ENCODE assay signal across 17 mouse cellular contexts in the genomic region with DNA sequence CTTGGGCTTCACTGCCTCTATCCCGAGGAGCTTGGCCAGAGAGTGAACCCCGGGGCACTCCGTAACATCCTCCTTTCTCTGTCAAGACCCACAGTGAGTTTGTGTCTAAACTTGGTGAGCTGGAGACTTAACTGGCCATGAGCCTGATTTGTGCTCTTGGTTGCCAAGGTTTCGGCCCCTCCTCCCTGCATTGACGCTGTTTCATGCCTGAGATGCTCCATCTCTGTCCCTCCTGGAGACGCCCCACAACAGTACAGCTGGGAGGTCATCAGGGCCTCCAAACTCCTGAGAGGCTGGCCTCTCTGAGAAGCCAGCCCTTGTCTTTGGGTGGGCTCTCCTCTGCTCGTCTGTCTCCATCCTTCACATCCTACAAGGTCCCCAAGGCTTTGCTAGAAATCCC. TPM values are rescaled to one million over a fixed set of nuclear protein-coding genes. Genes with fewer than 3 reads are reported as not detected.
DNase-seq lines count a peak whose midpoint lies in the region; ATAC-seq and TF ChIP-seq lines count a peak whose summit lies in the region.
"Had no signal": no experiment of that assay in that cellular context is flagged by ENCODE, and none has a peak within 500 bp of the region (broad histone marks: within the 10 kb centered on the region; RNA-seq: fewer than 3 reads in every experiment).

No protein-coding gene starts in this region.

- peak; percentile 73 for DNase-seq in hindbrain, embryonic 10.5 days (ENCODE audit: low spot score)
- peak; percentile 27 for DNase-seq in brain, embryonic 14.5 days (ENCODE audit: low read depth)
- DNase-seq in stomach, postnatal 0 days (ENCODE audit: low spot score) = no peak
- no peak for DNase-seq in layer of hippocampus, adult 18-20 months (ENCODE audit: low spot score in 2 of 2)
- DNase-seq in layer of hippocampus, adult 9-11 months = no peak
- DNase-seq: adrenal gland, postnatal 25 days; heart, adult 11 months; kidney, postnatal 25 days; layer of hippocampus, postnatal 36 days; lung, postnatal 4 days had no signal

- 25% methylated on average over 7 of the region's 7 CpGs for WGBS in hindbrain, embryonic 10.5 days
- WGBS in hindbrain, embryonic 12.5 days = 22% methylated on average over 7 of the region's 7 CpGs
- WGBS in hindbrain, embryonic 15.5 days = 25% methylated on average over 7 of the region's 7 CpGs
- WGBS in neural tube, embryonic 14.5 days = 17% methylated on average over 7 of the region's 7 CpGs
- WGBS in stomach, postnatal 0 days = 60% methylated on average over 7 of the region's 7 CpGs

- no peak for TF ChIP-seq EP300 in stomach, postnatal 0 days (optimal IDR thresholded peaks at IDR 0.05)

- no peak for TF ChIP-seq POLR2A in brain, embryonic 14.5 days (IDR thresholded peaks at IDR 0.05; ENCODE audit: borderline replicate concordance, extremely low read depth, insufficient read depth, insufficient read length, poor library complexity, severe bottlenecking)

- H3K9ac ChIP-seq in hindbrain, embryonic 12.5 days = no peak overlapping the region
- H3K9ac ChIP-seq in hindbrain, embryonic 15.5 days = no peak overlapping the region
- no peak overlapping the region for H3K9ac ChIP-seq in neural tube, embryonic 14.5 days (replicated peaks; ENCODE audit: low read depth, low read length)
- H3K9ac ChIP-seq in stomach, postnatal 0 days (ENCODE audit: low read length) = no peak overlapping the region
- H3K9ac ChIP-seq: liver, embryonic 14.5 days had no signal

- no peak overlapping the region for H3K4me3 ChIP-seq in hindbrain, embryonic 10.5 days
- H3K4me3 ChIP-seq in hindbrain, embryonic 12.5 days = no peak overlapping the region
- H3K4me3 ChIP-seq in hindbrain, embryonic 15.5 days = no peak overlapping the region
- H3K4me3 ChIP-seq in neural tube, embryonic 14.5 days (ENCODE audit: low read depth, low read length) = no peak overlapping the region
- H3K4me3 ChIP-seq in stomach, postnatal 0 days (ENCODE audit: low read depth, low read length) = no peak overlapping the region

- no peak overlapping the region for H3K4me2 ChIP-seq in hindbrain, embryonic 12.5 days (replicated peaks)
- no peak overlapping the region for H3K4me2 ChIP-seq in hindbrain, embryonic 15.5 days
- no peak overlapping the region for H3K4me2 ChIP-seq in neural tube, embryonic 14.5 days (ENCODE audit: low read depth, low read length)
- no peak overlapping the region for H3K4me2 ChIP-seq in stomach, postnatal 0 days (replicated peaks; ENCODE audit: low read depth)

- peak overlapping the region; percentile 73 for H3K27ac ChIP-seq in hindbrain, embryonic 10.5 days
- H3K27ac ChIP-seq in hindbrain, embryonic 12.5 days = no peak overlapping the region
- H3K27ac ChIP-seq in hindbrain, embryonic 15.5 days (replicated peaks) = no peak overlapping the region
- H3K27ac ChIP-seq in neural tube, embryonic 14.5 days (ENCODE audit: low read depth, low read length) = no peak overlapping the region
- no peak overlapping the region for H3K27ac ChIP-seq in stomach, postnatal 0 days (replicated peaks)
- H3K27ac ChIP-seq: liver, embryonic 14.5 days had no signal

- no peaks in the 10 kb centered on the region for H3K9me3 ChIP-seq in hindbrain, embryonic 10.5 days
- H3K9me3 ChIP-seq in hindbrain, embryonic 12.5 days (replicated peaks) = no peaks in the 10 kb centered on the region
- no peaks in the 10 kb centered on the region for H3K9me3 ChIP-seq in hindbrain, embryonic 15.5 days
- H3K9me3 ChIP-seq in neural tube, embryonic 14.5 days (ENCODE audit: control insufficient read depth, low read length) = no peaks in the 10 kb centered on the region
- H3K9me3 ChIP-seq in stomach, postnatal 0 days (ENCODE audit: control insufficient read depth, low read length) = no peaks in the 10 kb centered on the region

- peaks cover 56% of the 10 kb centered on the region for H3K4me1 ChIP-seq in hindbrain, embryonic 10.5 days (replicated peaks)
- peaks cover 52% of the 10 kb centered on the region for H3K4me1 ChIP-seq in hindbrain, embryonic 12.5 days
- H3K4me1 ChIP-seq in hindbrain, embryonic 15.5 days (replicated peaks) = peaks cover 24% of the 10 kb centered on the region
- H3K4me1 ChIP-seq in neural tube, embryonic 14.5 days (ENCODE audit: control insufficient read depth, insufficient read depth, low read length) = peaks cover 21% of the 10 kb centered on the region
- H3K4me1 ChIP-seq in stomach, postnatal 0 days (replicated peaks; ENCODE audit: control insufficient read depth, insufficient read depth) = no peaks in the 10 kb centered on the region

- ATAC-seq in hindbrain, embryonic 12.5 days (ENCODE audit: low FRiP score) = no peak
- ATAC-seq in hindbrain, embryonic 15.5 days (ENCODE audit: low FRiP score, low read depth) = 0 out of 2 replicates have a peak, but pooled peaks have one; percentile 19
- ATAC-seq in neural tube, embryonic 14.5 days (ENCODE audit: low read depth) = peak; percentile 57; the same call in 1 of the 2 replicates
- no peak for ATAC-seq in stomach, postnatal 0 days (ENCODE audit: low FRiP score, low TSS enrichment)
- ATAC-seq: intestine, postnatal 0 days had no signal

- peaks cover 19% of the 10 kb centered on the region; the same call in 1 of the 2 replicates for H3K27me3 ChIP-seq in hindbrain, embryonic 10.5 days (ENCODE audit: insufficient read depth, poor library complexity, severe bottlenecking)
- H3K27me3 ChIP-seq in hindbrain, embryonic 12.5 days = peaks cover 6% of the 10 kb centered on the region; the same call in 1 of the 2 replicates
- no peaks in the 10 kb centered on the region for H3K27me3 ChIP-seq in hindbrain, embryonic 15.5 days
- no peaks in the 10 kb centered on the region for H3K27me3 ChIP-seq in neural tube, embryonic 14.5 days (ENCODE audit: control insufficient read depth, insufficient read depth, low read length)
- no peaks in the 10 kb centered on the region for H3K27me3 ChIP-seq in stomach, postnatal 0 days (ENCODE audit: control insufficient read depth, insufficient read depth, low read length)

- TF ChIP-seq CTCF in brain, embryonic 14.5 days (IDR thresholded peaks at IDR 0.05; ENCODE audit: borderline replicate concordance, extremely low read depth, insufficient read depth, insufficient read length) = no peak
- TF ChIP-seq CTCF in stomach, postnatal 0 days (IDR thresholded peaks at IDR 0.05; ENCODE audit: low read depth) = no peak

- peaks cover 52% of the 10 kb centered on the region for H3K36me3 ChIP-seq in hindbrain, embryonic 10.5 days
- H3K36me3 ChIP-seq in hindbrain, embryonic 12.5 days = peaks cover 33% of the 10 kb centered on the region
- peaks cover 22% of the 10 kb centered on the region; the same call in 1 of the 2 replicates for H3K36me3 ChIP-seq in hindbrain, embryonic 15.5 days
- peaks cover 17% of the 10 kb centered on the region; the same call in 1 of the 2 replicates for H3K36me3 ChIP-seq in neural tube, embryonic 14.5 days (ENCODE audit: control insufficient read depth, insufficient read depth, low read length)
- H3K36me3 ChIP-seq in stomach, postnatal 0 days (ENCODE audit: control insufficient read depth, insufficient read depth, low read length) = peaks cover 6% of the 10 kb centered on the region; the same call in 1 of the 2 replicates

RNA-seq across cellular contexts. Expression of a gene that starts 38.7 kb away (rescaled TPM):
- polyA plus RNA-seq in hindbrain, embryonic 10.5 days (2016; fragmentation: Nextera tagmentation; extraction: Ambion mirVana) = 27.2 and 41.2 TPM in 2 replicates
- 46.1 and 63.6 TPM in 2 replicates for polyA plus RNA-seq in hindbrain, embryonic 12.5 days (2016; fragmentation: Nextera tagmentation; extraction: Ambion mirVana)
- 30.3 and 38.2 TPM in 2 replicates for polyA plus RNA-seq in brain, embryonic 14.5 days (2012; rRNA removed)
- 38.3 and 42.6 TPM in 2 replicates for polyA plus RNA-seq in hindbrain, embryonic 15.5 days (2015; fragmentation: Nextera tagmentation; extraction: Ambion mirVana)
- polyA plus RNA-seq in neural tube, embryonic 14.5 days (2014; fragmentation: Nextera tagmentation; extraction: Ambion mirVana) = 25.4 and 30.9 TPM in 2 replicates
- polyA plus RNA-seq in stomach, postnatal 0 days (2015; fragmentation: Nextera tagmentation; extraction: Ambion mirVana) = not detected in 2 replicates
- total RNA-seq in layer of hippocampus, adult 18-20 months (2021) = under 1 TPM; 0.27 to 0.46 TPM
- total RNA-seq: adrenal gland, postnatal 25 days had no signal
- polyA plus RNA-seq: heart, postnatal 0 days; stomach, embryonic 14.5 days had no signal

Comparison
In these comparisons a context has a peak if more than half of its experiments do, and no peak if none do; other contexts are left out.
1. ATAC-seq: peak in hindbrain, embryonic 15.5 days (single experiment) and neural tube, embryonic 14.5 days (single experiment); none in hindbrain, embryonic 12.5 days (single experiment) and stomach, postnatal 0 days (single experiment).
2. DNase-seq: peak in hindbrain, embryonic 10.5 days (single experiment) and brain, embryonic 14.5 days (single experiment); none in stomach, postnatal 0 days (single experiment), layer of hippocampus, adult 18-20 months (0 of 2) and layer of hippocampus, adult 9-11 months (single experiment).
3. RNA of a gene that starts 38.7 kb away (polyA plus RNA-seq): 46.1 to 63.6 TPM in hindbrain, embryonic 12.5 days, 38.3 to 42.6 TPM in hindbrain, embryonic 15.5 days, 27.2 to 41.2 TPM in hindbrain, embryonic 10.5 days, 30.3 to 38.2 TPM in brain, embryonic 14.5 days and 25.4 to 30.9 TPM in neural tube, embryonic 14.5 days; not detected in stomach, postnatal 0 days; every median in the first group is over 10 times any median in the second.